Mouse (Mus musculus) A20 (cell line): ENCODE data around the gene Elp1.

Source experiments
- DNase-seq: peaks from one replicate; pipeline ENCODE4 v3.0.0-alpha.2; 2011; ENCODE audit warnings: low read depth, low spot score

The Elp1 gene

DNA sequence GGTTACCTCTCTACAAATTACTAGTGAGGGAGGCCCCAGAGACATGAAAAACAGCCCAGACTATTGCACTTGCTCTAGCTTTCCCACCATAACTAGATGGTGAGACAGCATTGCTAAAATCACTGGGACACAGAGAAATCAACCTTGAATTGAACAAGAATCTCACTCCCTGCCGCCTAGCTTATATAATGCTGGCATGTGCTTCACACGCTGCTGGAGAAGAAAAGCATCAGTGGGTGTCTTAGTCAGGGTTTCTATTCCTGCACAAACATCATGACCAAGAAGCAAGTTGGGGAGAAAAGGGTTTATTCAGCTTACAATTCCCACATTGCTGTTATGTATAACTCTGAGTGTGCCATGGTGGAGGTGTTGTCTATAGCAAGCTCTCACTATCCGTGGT is 89.0 kb downstream of the Elp1 start:
- DNase-seq = no peak

GRCm38 (mm10) chr4:56702234-56702633 is 99.9 kb downstream of the Elp1 start:
- DNase-seq = peak; percentile 14
